Mouse (Mus musculus): ENCODE measurements around the gene Akap7. TPM values are rescaled to one million over a fixed set of nuclear protein-coding genes. Genes with fewer than 3 reads are reported as not detected.

Akap7 gene
- total and polyA plus RNA-seq, 2 experiments = 2.1 to 11.8 TPM

DNA sequence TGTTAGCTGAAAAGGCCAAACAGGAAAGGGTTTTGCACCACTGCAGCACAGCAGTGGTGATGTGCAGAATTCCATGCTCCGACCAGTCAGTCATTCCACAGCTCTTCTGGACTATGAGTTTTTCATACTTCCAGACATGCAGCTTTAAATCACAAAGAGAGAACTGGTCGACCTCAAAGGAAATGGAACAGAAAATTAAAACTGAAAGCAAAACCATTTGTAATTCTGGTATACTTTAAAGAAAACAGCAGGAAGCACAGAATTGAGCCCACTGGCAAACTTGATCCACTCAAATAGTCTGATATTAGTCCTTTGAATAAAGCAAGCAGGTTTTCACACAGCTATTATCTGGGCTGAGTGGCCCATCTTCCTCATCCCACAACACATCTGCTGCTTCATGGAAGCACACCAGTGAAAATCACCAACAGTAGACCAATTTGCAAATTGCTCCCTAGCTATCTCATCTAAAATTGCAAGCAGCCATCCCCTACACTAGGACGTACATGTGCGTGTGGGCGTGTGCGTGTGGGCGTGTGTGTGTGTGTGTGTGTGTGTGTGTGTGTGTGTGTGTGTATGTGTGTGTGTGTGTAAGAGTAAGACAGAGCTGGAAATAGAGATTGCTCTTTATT is 156.4 kb downstream of the Akap7 start:
- Histone ChIP-seq H3K9ac (ENCODE audit: low read depth, low read length) (no peak overlapping the region), H3K4me3 (ENCODE audit: insufficient read depth, low read depth, low read length) (no peak overlapping the region), H3K4me1 (ENCODE audit: control insufficient read depth, insufficient read depth, low read length) (no peaks in the 10 kb centered on the region), H3K79me2 (ENCODE audit: control insufficient read depth, insufficient read depth, low read length) (no peaks in the 10 kb centered on the region), H3K27ac (replicated peaks; ENCODE audit: insufficient read depth, low read depth, low read length) (no peak overlapping the region), H3K36me3 (ENCODE audit: control insufficient read depth, insufficient read depth, low read length) (no peaks in the 10 kb centered on the region), H3K27me3 (ENCODE audit: control insufficient read depth, insufficient read depth, low read length) (no peaks in the 10 kb centered on the region)
- TF ChIP-seq CTCF (IDR thresholded peaks at IDR 0.05; ENCODE audit: low read depth, low read length) (no peak), POLR2A (IDR thresholded peaks at IDR 0.05; ENCODE audit: extremely low read depth, insufficient read depth, low read length) (no peak)
- 79% methylated on average over 7 of the region's 7 CpGs for WGBS
- no peak for DNase-seq (ENCODE audit: extremely low read depth, low read depth, low spot score)

DNA sequence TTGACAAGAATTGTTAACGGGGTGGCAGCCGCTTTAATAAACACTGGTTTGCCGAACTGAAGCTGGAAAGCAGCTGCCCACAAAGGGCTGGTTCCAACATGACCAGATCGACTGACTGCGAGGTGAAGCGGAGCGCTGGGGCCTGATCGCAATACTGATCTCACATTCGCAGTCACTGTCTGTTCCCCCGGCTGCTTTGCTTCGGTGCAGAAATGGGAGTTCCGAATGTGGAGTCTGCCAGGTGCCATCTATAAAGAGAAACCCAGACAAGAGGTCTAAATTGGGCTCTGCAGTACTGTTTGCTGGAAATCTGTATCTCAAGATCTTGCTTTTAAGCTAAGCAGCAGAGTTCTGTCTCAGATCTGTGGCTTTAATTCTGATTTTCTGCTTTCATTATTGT is 161.8 kb downstream of the Akap7 start:
- Histone ChIP-seq H3K4me1 (ENCODE audit: control insufficient read depth, insufficient read depth, low read length) (no peaks in the 10 kb centered on the region), H3K79me2 (ENCODE audit: control insufficient read depth, insufficient read depth, low read length) (no peaks in the 10 kb centered on the region), H3K4me3 (ENCODE audit: insufficient read depth, low read depth, low read length) (no peak overlapping the region), H3K36me3 (ENCODE audit: control insufficient read depth, insufficient read depth, low read length) (no peaks in the 10 kb centered on the region), H3K27me3 (ENCODE audit: control insufficient read depth, insufficient read depth, low read length) (no peaks in the 10 kb centered on the region), H3K27ac (replicated peaks; ENCODE audit: insufficient read depth, low read depth, low read length) (no peak overlapping the region), H3K9ac (ENCODE audit: low read depth, low read length) (no peak overlapping the region)
- 87% methylated on average over 12 of the region's 12 CpGs for WGBS
- DNase-seq (ENCODE audit: extremely low read depth, low read depth, low spot score) = no peak
- TF ChIP-seq CTCF (IDR thresholded peaks at IDR 0.05; ENCODE audit: low read depth, low read length) = no peak
- no peak for TF ChIP-seq POLR2A (IDR thresholded peaks at IDR 0.05; ENCODE audit: extremely low read depth, insufficient read depth, low read length)

DNA sequence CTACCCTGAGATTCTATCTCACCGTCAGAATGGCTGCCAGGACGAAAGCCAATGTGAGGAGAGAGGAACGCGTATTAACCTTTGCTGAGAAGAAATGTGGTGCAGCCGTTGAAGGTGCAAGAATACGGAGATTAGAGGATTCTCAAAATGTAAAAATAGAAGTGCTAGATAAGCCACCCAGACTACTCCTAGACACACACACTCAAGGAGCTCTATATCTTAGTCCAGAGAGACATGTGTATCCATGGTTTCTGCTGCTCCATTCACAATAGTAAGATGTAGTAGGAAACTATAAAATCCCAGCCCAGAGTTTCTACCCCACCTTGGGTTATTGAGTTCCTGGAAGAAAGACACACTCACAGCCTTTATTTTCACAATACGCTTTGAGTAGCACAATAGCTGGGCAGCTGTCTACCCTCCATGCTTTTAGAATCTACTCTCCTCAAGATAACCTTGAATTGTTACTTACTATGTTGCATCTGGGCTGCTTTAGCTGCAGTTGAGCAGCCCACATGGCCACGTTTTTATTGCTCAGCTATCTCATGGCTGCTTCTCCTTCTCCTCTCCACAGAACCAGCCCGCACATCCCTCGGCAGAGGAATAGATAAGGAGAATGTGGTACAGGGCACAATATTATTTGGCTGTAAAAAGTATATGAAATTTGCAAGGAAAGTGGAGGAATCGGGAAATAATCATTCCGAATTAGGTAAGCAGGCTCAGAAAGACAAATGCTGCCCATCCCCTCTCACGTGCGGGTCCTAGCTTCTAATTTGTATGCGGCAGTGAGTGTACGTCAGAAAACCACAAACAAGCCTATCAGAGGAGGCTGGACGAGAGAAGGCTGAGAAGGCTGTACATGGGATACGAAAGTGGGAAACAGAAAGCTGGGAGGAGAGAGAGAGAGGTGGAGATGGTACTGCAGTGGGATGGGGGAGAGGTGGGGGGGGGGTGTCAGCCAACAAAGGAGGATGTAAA is 162.6 kb downstream of the Akap7 start:
- TF ChIP-seq POLR2A (IDR thresholded peaks at IDR 0.05; ENCODE audit: extremely low read depth, insufficient read depth, low read length) (no peak), CTCF (IDR thresholded peaks at IDR 0.05; ENCODE audit: low read depth, low read length) (no peak)
- WGBS = 86% methylated on average over 18 of the region's 18 CpGs
- DNase-seq (ENCODE audit: extremely low read depth, low read depth, low spot score) = no peak
- Histone ChIP-seq H3K9ac (ENCODE audit: low read depth, low read length) (no peak overlapping the region), H3K27me3 (ENCODE audit: control insufficient read depth, insufficient read depth, low read length) (no peaks in the 10 kb centered on the region), H3K4me1 (ENCODE audit: control insufficient read depth, insufficient read depth, low read length) (no peaks in the 10 kb centered on the region), H3K4me3 (ENCODE audit: insufficient read depth, low read depth, low read length) (no peak overlapping the region), H3K79me2 (ENCODE audit: control insufficient read depth, insufficient read depth, low read length) (no peaks in the 10 kb centered on the region), H3K36me3 (ENCODE audit: control insufficient read depth, insufficient read depth, low read length) (no peaks in the 10 kb centered on the region), H3K27ac (replicated peaks; ENCODE audit: insufficient read depth, low read depth, low read length) (no peak overlapping the region)

DNA sequence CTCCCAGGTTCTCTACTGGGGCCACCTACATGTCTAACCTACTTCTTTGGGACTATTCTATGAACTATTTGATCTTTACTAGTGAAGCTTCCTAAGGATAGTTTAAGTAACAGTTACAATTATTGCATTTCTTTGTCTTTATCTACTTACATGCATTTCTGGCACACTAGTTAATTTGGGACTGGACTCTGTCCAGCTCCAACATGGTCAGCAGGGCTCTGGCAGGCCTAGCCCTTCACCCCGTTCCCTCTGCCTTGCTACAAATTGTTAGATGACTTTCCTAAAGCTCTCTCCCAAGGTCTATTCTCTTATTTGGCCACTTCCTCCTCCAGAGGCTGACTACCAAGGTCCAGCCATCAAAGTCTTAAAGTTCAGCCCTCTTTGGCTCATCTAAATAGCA is 165.9 kb downstream of the Akap7 start:
- Histone ChIP-seq H3K79me2 (ENCODE audit: control insufficient read depth, insufficient read depth, low read length) (no peaks in the 10 kb centered on the region), H3K27me3 (ENCODE audit: control insufficient read depth, insufficient read depth, low read length) (no peaks in the 10 kb centered on the region), H3K27ac (replicated peaks; ENCODE audit: insufficient read depth, low read depth, low read length) (no peak overlapping the region), H3K36me3 (ENCODE audit: control insufficient read depth, insufficient read depth, low read length) (no peaks in the 10 kb centered on the region), H3K4me3 (ENCODE audit: insufficient read depth, low read depth, low read length) (no peak overlapping the region), H3K4me1 (ENCODE audit: control insufficient read depth, insufficient read depth, low read length) (no peaks in the 10 kb centered on the region), H3K9ac (ENCODE audit: low read depth, low read length) (no peak overlapping the region)
- 76% methylated on average over 1 of the region's 1 CpGs for WGBS
- DNase-seq (ENCODE audit: extremely low read depth, low read depth, low spot score) = no peak
- TF ChIP-seq POLR2A (IDR thresholded peaks at IDR 0.05; ENCODE audit: extremely low read depth, insufficient read depth, low read length) = no peak
- TF ChIP-seq CTCF (IDR thresholded peaks at IDR 0.05; ENCODE audit: low read depth, low read length) = no peak

DNA sequence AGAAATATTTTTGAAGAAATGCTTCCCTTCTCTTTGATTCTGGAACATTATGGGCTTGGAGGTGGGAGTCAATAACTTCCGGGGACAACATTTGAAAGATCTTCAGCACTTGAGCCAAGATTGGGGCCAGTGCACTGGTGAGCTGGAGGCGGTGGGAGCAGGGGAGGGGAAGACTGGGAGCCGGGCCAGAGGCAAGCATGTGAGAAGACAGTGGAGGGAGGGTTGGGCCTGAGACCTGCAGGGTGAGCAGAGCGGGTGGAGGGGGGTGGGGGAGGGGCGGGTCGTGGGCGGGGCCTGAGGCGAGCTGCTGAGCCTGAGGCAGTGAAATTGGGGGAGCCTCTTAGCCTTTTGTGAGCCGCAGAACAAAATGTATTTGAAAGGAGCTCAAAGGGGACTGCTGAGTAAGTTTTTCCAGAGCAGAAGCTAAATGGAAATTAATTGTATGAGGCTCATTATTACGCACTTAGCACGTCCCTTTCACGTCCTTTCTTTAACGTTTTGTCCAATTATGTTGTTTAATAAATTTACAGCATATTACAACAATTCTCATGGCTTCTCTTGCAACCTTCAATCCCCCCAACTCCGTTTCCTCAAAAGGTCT is 167.4 kb downstream of the Akap7 start:
- WGBS = 59% methylated on average over 11 of the region's 14 CpGs
- TF ChIP-seq POLR2A (IDR thresholded peaks at IDR 0.05; ENCODE audit: extremely low read depth, insufficient read depth, low read length) (no peak), CTCF (IDR thresholded peaks at IDR 0.05; ENCODE audit: low read depth, low read length) (no peak)
- DNase-seq (ENCODE audit: extremely low read depth, low read depth, low spot score) = no peak
- H3K79me2 ChIP-seq (ENCODE audit: control insufficient read depth, insufficient read depth, low read length) = no peaks in the 10 kb centered on the region
- H3K4me3 ChIP-seq (ENCODE audit: insufficient read depth, low read depth, low read length) = no peak overlapping the region
- no peaks in the 10 kb centered on the region for H3K4me1 ChIP-seq (ENCODE audit: control insufficient read depth, insufficient read depth, low read length)
- no peaks in the 10 kb centered on the region for H3K27me3 ChIP-seq (ENCODE audit: control insufficient read depth, insufficient read depth, low read length)
- H3K9ac ChIP-seq (ENCODE audit: low read depth, low read length) = no peak overlapping the region
- H3K27ac ChIP-seq (replicated peaks; ENCODE audit: insufficient read depth, low read depth, low read length) = no peak overlapping the region
- H3K36me3 ChIP-seq (ENCODE audit: control insufficient read depth, insufficient read depth, low read length) = no peaks in the 10 kb centered on the region

All from liver, adult 2 months (tissue).